Mouse (Mus musculus) lung, embryonic 15.5 days (tissue): ENCODE results near the gene Zfp330. TPM values are rescaled to one million over a fixed set of nuclear protein-coding genes. Genes with fewer than 3 reads are reported as not detected.

Experiments
- polyA plus RNA-seq: library from polyadenylated mRNA; unstranded; fragments of >200 nt; fragmentation: Nextera tagmentation; extraction: Ambion mirVana; gene quantifications from 2 replicates; pipeline ENCODE4 v1.2.1, GENCODE M21; 2015

Gene Zfp330
- polyA plus RNA-seq, 1 experiment from 2014 or later: 71.7 TPM

Other genes starting within 250 kb of the Zfp330 start
- 1.2 and 1.3 TPM in 2 replicates for gene Rnf150, start 89.2 kb upstream of the Zfp330 start, polyA plus RNA-seq